In the genomic region with DNA sequence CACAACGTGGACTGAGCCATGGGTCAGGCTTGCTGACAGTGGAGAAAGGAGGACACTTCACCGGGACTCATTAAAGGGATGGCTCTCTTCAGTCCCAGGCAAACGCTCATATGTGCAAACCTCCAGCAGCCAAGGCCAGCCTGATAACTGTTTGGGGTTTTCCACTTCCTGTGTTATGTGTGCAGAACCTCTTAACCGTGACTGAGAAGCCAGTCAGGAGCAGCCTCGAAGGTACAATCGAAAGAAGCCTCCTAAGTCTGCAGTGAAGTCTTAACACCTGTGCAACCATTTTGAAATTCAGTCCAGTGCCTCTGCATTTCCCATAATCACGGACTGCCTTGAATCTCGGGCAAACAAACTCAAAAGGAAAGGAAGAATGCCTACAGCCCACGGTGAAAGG, we compare ENCODE assay signal across 9 mouse cellular contexts. TPM values are rescaled to one million over a fixed set of nuclear protein-coding genes. Genes with fewer than 3 reads are reported as not detected.
A peak's percentile ranks its signal among the peaks of the same experiment; 100 is the strongest.
DNase-seq lines count a peak whose midpoint lies in the region; ATAC-seq and TF ChIP-seq lines count a peak whose summit lies in the region.
"Had no signal": no experiment of that assay in that cellular context is flagged by ENCODE, and none has a peak within 500 bp of the region (broad histone marks: within the 10 kb centered on the region; RNA-seq: fewer than 3 reads in every experiment).

No protein-coding gene starts in this region.

- H3K27ac ChIP-seq in lung, embryonic 15.5 days, result no peak overlapping the region
- peak overlapping the region; percentile 67 for H3K27ac ChIP-seq in bone marrow, adult 2 months (ENCODE audit: control insufficient read depth, insufficient read depth, low read depth, low read length, poor library complexity)
- no peak overlapping the region for H3K27ac ChIP-seq in forebrain, postnatal 0 days (ENCODE audit: low read depth, low read length)
- H3K27ac ChIP-seq in olfactory bulb, adult 2 months (ENCODE audit: insufficient read depth, low read depth, low read length), result no peak overlapping the region
- no peak overlapping the region for H3K27ac ChIP-seq in kidney, embryonic 15.5 days
- H3K27ac ChIP-seq: kidney, postnatal 0 days had no signal

- no peak for ATAC-seq in lung, embryonic 15.5 days (ENCODE audit: borderline replicate concordance, extremely low read depth, low FRiP score, low TSS enrichment)
- no peak for ATAC-seq in forebrain, postnatal 0 days
- ATAC-seq in kidney, embryonic 15.5 days (replicated peaks; ENCODE audit: low FRiP score), result no peak

- TF ChIP-seq POLR2A in lung, adult 2 months (IDR thresholded peaks at IDR 0.05; ENCODE audit: borderline replicate concordance, extremely low read depth, low read depth, low read length), result no peak
- TF ChIP-seq POLR2A in bone marrow, adult 2 months (IDR thresholded peaks at IDR 0.05; ENCODE audit: borderline replicate concordance, control insufficient read depth, low read depth, low read length), result no peak
- TF ChIP-seq POLR2A in olfactory bulb, adult 2 months (IDR thresholded peaks at IDR 0.05; ENCODE audit: insufficient read depth, low read depth, low read length), result no peak

- peaks cover 38% of the 10 kb centered on the region for H3K4me1 ChIP-seq in lung, embryonic 15.5 days
- H3K4me1 ChIP-seq in lung, adult 2 months (ENCODE audit: control insufficient read depth, insufficient read depth, low read length), result peaks cover 22% of the 10 kb centered on the region
- H3K4me1 ChIP-seq in bone marrow, adult 2 months (ENCODE audit: control insufficient read depth, insufficient read depth, low read length), result peaks cover 17% of the 10 kb centered on the region
- H3K4me1 ChIP-seq in forebrain, postnatal 0 days (ENCODE audit: insufficient read depth), result peaks cover 26% of the 10 kb centered on the region
- peaks cover 30% of the 10 kb centered on the region for H3K4me1 ChIP-seq in olfactory bulb, adult 2 months (ENCODE audit: control insufficient read depth, insufficient read depth, low read length)
- H3K4me1 ChIP-seq in kidney, embryonic 15.5 days, result peaks cover 35% of the 10 kb centered on the region

- peak overlapping the region; percentile 100 for H3K4me2 ChIP-seq in lung, embryonic 15.5 days
- peak overlapping the region; percentile 77 for H3K4me2 ChIP-seq in forebrain, postnatal 0 days (ENCODE audit: low read depth)
- H3K4me2 ChIP-seq in kidney, embryonic 15.5 days, result no peak overlapping the region

- H3K27me3 ChIP-seq in lung, embryonic 15.5 days, result peaks cover 15% of the 10 kb centered on the region
- no peaks in the 10 kb centered on the region for H3K27me3 ChIP-seq in forebrain, postnatal 0 days (ENCODE audit: insufficient read depth, low read length)
- H3K27me3 ChIP-seq in kidney, embryonic 15.5 days, result peaks cover 67% of the 10 kb centered on the region

- no peaks in the 10 kb centered on the region for H3K9me3 ChIP-seq in lung, embryonic 15.5 days
- H3K9me3 ChIP-seq in forebrain, postnatal 0 days (ENCODE audit: low read length), result no peaks in the 10 kb centered on the region
- H3K9me3 ChIP-seq in kidney, embryonic 15.5 days (replicated peaks), result no peaks in the 10 kb centered on the region

- 29% methylated on average over 9 of the region's 9 CpGs for WGBS in lung, embryonic 15.5 days
- 23% methylated on average over 9 of the region's 9 CpGs for WGBS in lung, adult 2 months
- WGBS in bone marrow, adult 2 months, result 2% methylated on average over 9 of the region's 9 CpGs
- WGBS in forebrain, postnatal 0 days, result 35% methylated on average over 9 of the region's 9 CpGs
- WGBS in olfactory bulb, adult 2 months, result 30% methylated on average over 9 of the region's 9 CpGs
- 28% methylated on average over 9 of the region's 9 CpGs for WGBS in kidney, embryonic 15.5 days

- no peaks in the 10 kb centered on the region for H3K36me3 ChIP-seq in lung, embryonic 15.5 days
- H3K36me3 ChIP-seq in forebrain, postnatal 0 days (ENCODE audit: insufficient read depth), result no peaks in the 10 kb centered on the region
- no peaks in the 10 kb centered on the region for H3K36me3 ChIP-seq in kidney, embryonic 15.5 days

- DNase-seq in lung, adult 2 months, result no peak
- no peak for DNase-seq in forebrain, postnatal 0 days
- no peak for DNase-seq in layer of hippocampus, adult 18-20 months (ENCODE audit: low spot score in 2 of 2)
- no peak for DNase-seq in kidney, postnatal 10 days

- no peak overlapping the region; the same call in 1 of the 2 replicates for H3K4me3 ChIP-seq in lung, embryonic 15.5 days
- no peak overlapping the region for H3K4me3 ChIP-seq in lung, adult 2 months (replicated peaks; ENCODE audit: extremely low read depth, low read depth, low read length)
- peak overlapping the region; percentile 17 for H3K4me3 ChIP-seq in bone marrow, adult 2 months (replicated peaks; ENCODE audit: control insufficient read depth, low read depth, low read length)
- peak overlapping the region; percentile 79 for H3K4me3 ChIP-seq in forebrain, postnatal 0 days (ENCODE audit: low read depth, low read length)
- peak overlapping the region; percentile 46 for H3K4me3 ChIP-seq in olfactory bulb, adult 2 months (ENCODE audit: insufficient read depth, low read depth, low read length)
- H3K4me3 ChIP-seq in kidney, embryonic 15.5 days (replicated peaks), result no peak overlapping the region

- H3K9ac ChIP-seq in lung, embryonic 15.5 days, result no peak overlapping the region
- 0 out of 2 replicates have a peak overlapping the region, but pooled peaks have one; percentile 22 for H3K9ac ChIP-seq in forebrain, postnatal 0 days
- no peak overlapping the region for H3K9ac ChIP-seq in kidney, embryonic 15.5 days

- TF ChIP-seq CTCF in lung, adult 2 months (IDR thresholded peaks at IDR 0.05; ENCODE audit: insufficient read depth, low read length), result no peak
- TF ChIP-seq CTCF in bone marrow, adult 2 months (IDR thresholded peaks at IDR 0.05; ENCODE audit: control insufficient read depth, insufficient read depth, low read length), result no peak
- TF ChIP-seq CTCF in forebrain, postnatal 0 days (IDR thresholded peaks at IDR 0.05; ENCODE audit: low read depth), result no peak
- no peak for TF ChIP-seq CTCF in olfactory bulb, adult 2 months (IDR thresholded peaks at IDR 0.05; ENCODE audit: insufficient read depth, low read depth, low read length)

RNA-seq across cellular contexts. Expression of a gene that starts 3.1 kb away (rescaled TPM):
- polyA plus RNA-seq in lung, embryonic 15.5 days (2015; fragmentation: Nextera tagmentation; extraction: Ambion mirVana), result 0.66 and 0.76 TPM in 2 replicates
- 11.7 and 12.9 TPM in 2 replicates for polyA plus RNA-seq in lung, adult 2 months (2012; rRNA removed)
- 3.4 and 10.4 TPM in 2 replicates for polyA plus RNA-seq in bone marrow, adult 2 months (2011; ENCODE audit: insufficient read depth, insufficient read length, low replicate concordance, missing spikeins)
- total RNA-seq in forebrain, postnatal 0 days (2014; rRNA removed), result 16.6 and 18.6 TPM in 2 replicates
- 3.0 and 3.9 TPM in 2 replicates for polyA plus RNA-seq in forebrain, postnatal 0 days (2015; fragmentation: Nextera tagmentation; extraction: Ambion mirVana)
- not detected in 2 replicates for polyA plus RNA-seq in olfactory bulb, adult 2 months (2012; ENCODE audit: insufficient read depth, insufficient read length, low replicate concordance, missing spikeins)
- total RNA-seq in layer of hippocampus, adult 18-20 months (2021), result 100 to 1,000 TPM; 108 to 112 TPM
- 0.28 and 0.65 TPM in 2 replicates for polyA plus RNA-seq in kidney, embryonic 15.5 days (2015; fragmentation: Nextera tagmentation; extraction: Ambion mirVana)

Comparison
In these comparisons a context has a peak if more than half of its experiments do, and no peak if none do; other contexts are left out.
1. H3K4me3 ChIP-seq: peak in bone marrow, adult 2 months (single experiment), forebrain, postnatal 0 days (single experiment) and olfactory bulb, adult 2 months (single experiment); none in lung, embryonic 15.5 days (single experiment), lung, adult 2 months (single experiment) and kidney, embryonic 15.5 days (single experiment).